Mouse (Mus musculus) stomach, postnatal 0 days (tissue): Measurements from ENCODE around the gene Prpf40a.

Experiments used
- CTCF ChIP-seq: IDR thresholded peaks from 2 replicates; pipeline ENCODE4 v1.5.1; 2016; ENCODE audit warnings: antibody characterized with exemption, low read depth, mild to moderate bottlenecking, moderate library complexity
- EP300 ChIP-seq: optimal IDR thresholded peaks from 2 replicates; pipeline ENCODE3; 2016; ENCODE audit warnings: antibody characterized with exemption

- peak; percentile 80 for TF ChIP-seq CTCF
- no peak for TF ChIP-seq EP300
Measured at GRCm38 (mm10) chr2:53121797-53122196, 69.3 kb downstream of the Prpf40a start.
